Mouse (Mus musculus) MEL (cell line): Measurements from ENCODE around the gene Limk1. TPM values are rescaled to one million over a fixed set of nuclear protein-coding genes. Genes with fewer than 3 reads are reported as not detected.

Experiments used
- DNase-seq: peaks from one replicate; pipeline ENCODE4 v3.0.0; 2011; ENCODE audit warnings: low read depth, low spot score
- H3K27ac ChIP-seq: 2 replicates; pipeline ENCODE4 v1.5.1; 2012; ENCODE audit warnings: low read depth, mild to moderate bottlenecking, control low read depth, low read length, moderate library complexity; ENCODE audit not compliant: control insufficient read depth
- H3K27me3 ChIP-seq, 2 experiments: fragments of 150-350 bp in 1 of 2; sonication (generic) in 1 of 2; 2 replicates each; pipeline ENCODE4 v1.6.1; 2012; ENCODE audit warnings: low read length in 2 of 2, mild to moderate bottlenecking in 2 of 2, improper control_type of control experiment in 1 of 2, moderate library complexity in 1 of 2; ENCODE audit not compliant: insufficient read depth in 2 of 2, control insufficient read depth in 1 of 2
- H3K36me3 ChIP-seq, 2 experiments: 2 replicates each; pipeline ENCODE4 v1.6.1; 2012 to 2014; ENCODE audit warnings: low read length in 2 of 2, improper control_type of control experiment in 1 of 2, inconsistent platforms in 1 of 2, mild to moderate bottlenecking in 1 of 2; ENCODE audit not compliant: insufficient read depth in 2 of 2, control insufficient read depth in 1 of 2
- H3K4me1 ChIP-seq, 2 experiments: fragments of 150-350 bp in 1 of 2; sonication (generic) in 1 of 2; 2 replicates each; pipeline ENCODE4 v1.6.1; 2012; ENCODE audit warnings: low read length in 2 of 2, improper control_type of control experiment in 1 of 2, mild to moderate bottlenecking in 1 of 2; ENCODE audit not compliant: insufficient read depth in 2 of 2, control insufficient read depth in 1 of 2
- H3K4me3 ChIP-seq, 2 experiments: fragments of 150-350 bp in 1 of 2; sonication (generic) in 1 of 2; 2 replicates each; pipeline ENCODE4 v1.5.1; 2012; ENCODE audit warnings: low read depth in 2 of 2, low read length in 2 of 2, mild to moderate bottlenecking in 2 of 2, moderate library complexity in 2 of 2, control low read depth in 1 of 2, improper control_type of control experiment in 1 of 2; ENCODE audit not compliant: control insufficient read depth in 1 of 2, insufficient read depth in 1 of 2
- H3K79me2 ChIP-seq: 2 replicates; pipeline ENCODE4 v1.6.1; 2012; ENCODE audit warnings: mild to moderate bottlenecking, low read length, moderate library complexity; ENCODE audit not compliant: control insufficient read depth, poor library complexity, insufficient read depth
- H3K9ac ChIP-seq: 2 replicates; pipeline ENCODE4 v1.6.1; 2012; ENCODE audit warnings: low read depth, mild to moderate bottlenecking, control low read depth, low read length, moderate library complexity; ENCODE audit not compliant: control insufficient read depth, poor library complexity, severe bottlenecking
- H3K9me3 ChIP-seq: fragments of 150-350 bp; sonication (generic); replicated peaks from 2 replicates; pipeline ENCODE4 v1.6.1; 2012; ENCODE audit warnings: mild to moderate bottlenecking, low read length, improper control_type of control experiment, moderate library complexity; ENCODE audit not compliant: insufficient read depth
- CHD1 ChIP-seq: IDR thresholded peaks from 2 replicates; pipeline ENCODE4 v1.6.1; 2012; ENCODE audit warnings: low read depth, mild to moderate bottlenecking, inconsistent platforms, low read length, improper control_type of control experiment
- CHD2 ChIP-seq: IDR thresholded peaks from 2 replicates; pipeline ENCODE4 v1.6.1; 2011; ENCODE audit warnings: low read length, improper control_type of control experiment
- CTCF ChIP-seq, 3 experiments: IDR thresholded peaks in 2 of 3; conservative IDR thresholded peaks in 1 of 3; 2 replicates each; pipeline ENCODE4 v1.5.1; 2011 to 2012; ENCODE audit warnings: low read length in 3 of 3, low read depth in 2 of 3, mild to moderate bottlenecking in 2 of 3, improper control_type of control experiment in 1 of 3, inconsistent platforms in 1 of 3, mixed read lengths in 1 of 3, moderate library complexity in 1 of 3; ENCODE audit not compliant: control insufficient read depth in 1 of 3, insufficient read depth in 1 of 3, poor library complexity in 1 of 3, severe bottlenecking in 1 of 3
- E2F4 ChIP-seq: IDR thresholded peaks from 2 replicates; pipeline ENCODE4 v1.6.1; 2011; ENCODE audit warnings: low read depth, low read length, improper control_type of control experiment, borderline replicate concordance
- EP300 ChIP-seq, 2 experiments: IDR thresholded peaks; 2 replicates each; pipeline ENCODE4 v1.6.1; 2011; ENCODE audit warnings: improper control_type of control experiment in 2 of 2, low read length in 2 of 2, low read depth in 1 of 2, mild to moderate bottlenecking in 1 of 2
- ETS1 ChIP-seq: IDR thresholded peaks from 2 replicates; pipeline ENCODE4 v1.6.1; 2012; ENCODE audit warnings: low read depth, mild to moderate bottlenecking, inconsistent platforms, low read length, improper control_type of control experiment, moderate library complexity
- GABPA ChIP-seq: IDR thresholded peaks from 2 replicates; pipeline ENCODE4 v1.6.1; 2012; ENCODE audit warnings: low read depth, mild to moderate bottlenecking, inconsistent platforms, low read length, improper control_type of control experiment, moderate library complexity
- JUND ChIP-seq: IDR thresholded peaks from 2 replicates; pipeline ENCODE4 v1.6.1; 2011; ENCODE audit warnings: low read depth, mild to moderate bottlenecking, improper control_type of control experiment, low read length
- KAT2A ChIP-seq: conservative IDR thresholded peaks from 2 replicates; pipeline ENCODE4 v1.6.1; 2012; ENCODE audit warnings: low read depth, low read length, improper control_type of control experiment, inconsistent platforms
- MAX ChIP-seq: IDR thresholded peaks from 2 replicates; pipeline ENCODE4 v1.6.1; 2011; ENCODE audit warnings: low read length, improper control_type of control experiment
- MEF2A ChIP-seq: IDR thresholded peaks from 2 replicates; pipeline ENCODE4 v1.6.1; 2014; ENCODE audit warnings: low read depth, mild to moderate bottlenecking, inconsistent platforms, low read length, improper control_type of control experiment; ENCODE audit not compliant: poor library complexity, insufficient replicate concordance, severe bottlenecking; ENCODE audit errors: extremely low read depth
- MXI1 ChIP-seq: IDR thresholded peaks from 2 replicates; pipeline ENCODE4 v1.6.1; 2011; ENCODE audit warnings: mild to moderate bottlenecking, low read depth, low read length, improper control_type of control experiment
- MYB ChIP-seq: IDR thresholded peaks from 2 replicates; pipeline ENCODE4 v1.6.1; 2011; ENCODE audit warnings: mild to moderate bottlenecking, low read depth, low read length, improper control_type of control experiment
- NELFE ChIP-seq: IDR thresholded peaks from 2 replicates; pipeline ENCODE4 v1.6.1; 2011; ENCODE audit warnings: low read depth, low read length, improper control_type of control experiment
- NRF1 ChIP-seq: IDR thresholded peaks from 2 replicates; pipeline ENCODE4 v1.6.1; 2014; ENCODE audit warnings: low read depth, mild to moderate bottlenecking, inconsistent platforms, low read length, improper control_type of control experiment, moderate library complexity; ENCODE audit not compliant: poor library complexity, insufficient read depth, severe bottlenecking
- POLR2AphosphoS2 ChIP-seq: IDR thresholded peaks from 2 replicates; pipeline ENCODE4 v1.6.1; 2011; ENCODE audit warnings: low read length, improper control_type of control experiment
- POLR2AphosphoS5 ChIP-seq: IDR thresholded peaks from 2 replicates; pipeline ENCODE4 v1.6.1; 2012; ENCODE audit warnings: low read depth, borderline replicate concordance, mild to moderate bottlenecking, inconsistent platforms, low read length, moderate library complexity, mixed read lengths
- RAD21 ChIP-seq: IDR thresholded peaks from 2 replicates; pipeline ENCODE4 v1.6.1; 2011; ENCODE audit warnings: mild to moderate bottlenecking, low read depth, low read length, improper control_type of control experiment
- SIN3A ChIP-seq: IDR thresholded peaks from 2 replicates; pipeline ENCODE4 v1.6.1; 2012; ENCODE audit warnings: low read length, improper control_type of control experiment, inconsistent platforms
- TBP ChIP-seq: IDR thresholded peaks from 2 replicates; pipeline ENCODE4 v1.8.0; 2011; ENCODE audit warnings: low read depth, low read length, improper control_type of control experiment
- TCF12 ChIP-seq: IDR thresholded peaks from 2 replicates; pipeline ENCODE4 v1.6.1; 2014; ENCODE audit warnings: low read depth, mild to moderate bottlenecking, inconsistent platforms, low read length, improper control_type of control experiment, moderate library complexity
- UBTF ChIP-seq: IDR thresholded peaks from 2 replicates; pipeline ENCODE4 v1.6.1; 2012; ENCODE audit warnings: low read depth, mild to moderate bottlenecking, inconsistent platforms, low read length, improper control_type of control experiment, moderate library complexity, borderline replicate concordance; ENCODE audit not compliant: insufficient read depth
- USF1 ChIP-seq: IDR thresholded peaks from 2 replicates; pipeline ENCODE4 v1.6.1; 2014; ENCODE audit warnings: low read depth, mild to moderate bottlenecking, inconsistent platforms, low read length, improper control_type of control experiment, moderate library complexity
- USF2 ChIP-seq, 2 experiments: IDR thresholded peaks; 2 replicates each; pipeline ENCODE4 v1.6.1; 2011 to 2012; ENCODE audit warnings: improper control_type of control experiment in 2 of 2, low read length in 2 of 2, borderline replicate concordance in 1 of 2, inconsistent platforms in 1 of 2, low read depth in 1 of 2, mild to moderate bottlenecking in 1 of 2; ENCODE audit not compliant: insufficient read depth in 1 of 2
- ZMIZ1 ChIP-seq: IDR thresholded peaks from 2 replicates; pipeline ENCODE4 v1.6.1; 2012; ENCODE audit warnings: low read depth, mild to moderate bottlenecking, inconsistent platforms, low read length, improper control_type of control experiment, moderate library complexity
- ZNF384 ChIP-seq: IDR thresholded peaks from 2 replicates; pipeline ENCODE4 v1.6.1; 2012; ENCODE audit warnings: low read depth, mild to moderate bottlenecking, inconsistent platforms, low read length, improper control_type of control experiment
- polyA plus RNA-seq, 2 experiments: library from polyadenylated mRNA; stranded (reverse) in 1 of 2; unstranded in 1 of 2; fragments of >175 nt in 1 of 2; fragments of >200 nt in 1 of 2; gene quantifications; 2 replicates each; pipeline versions ENCODE4 v1.2.1 to v1.2.4; 2012; ENCODE audit warnings: low replicate concordance in 2 of 2, low read depth in 1 of 2; ENCODE audit not compliant: insufficient read length in 2 of 2, insufficient read depth in 1 of 2, missing spikeins in 1 of 2
- total RNA-seq: library from RNA; depleted of rRNA; stranded (reverse); fragments of 300-350 nt; gene quantifications from 2 replicates; pipeline ENCODE4 v1.2.3, GENCODE M21; 2012

Limk1 gene
- total and polyA plus RNA-seq, 3 experiments = 7.3 to 14.8 TPM; not detected in 1

- TF ChIP-seq SIN3A = no peak
- no peak for TF ChIP-seq POLR2AphosphoS2
- no peak for TF ChIP-seq NELFE
- TF ChIP-seq NRF1 = no peak
- no peak for TF ChIP-seq UBTF
- no peak for TF ChIP-seq E2F4
- TF ChIP-seq USF2 (IDR thresholded peaks at IDR 0.05; ENCODE audit: borderline replicate concordance in 1 of 2, insufficient read depth in 1 of 2, low read depth in 1 of 2, low read length in 2 of 2) = no peak
- TF ChIP-seq CTCF (IDR thresholded peaks at IDR 0.05 in 2 of 3, conservative IDR thresholded peaks at IDR 0.05 in 1 of 3; ENCODE audit: control insufficient read depth in 1 of 3, insufficient read depth in 1 of 3, low read depth in 2 of 3, low read length in 3 of 3, poor library complexity in 1 of 3, severe bottlenecking in 1 of 3) = no peak
- no peak for TF ChIP-seq ZNF384
- no peak for TF ChIP-seq JUND
- no peak for TF ChIP-seq MXI1
- no peak for TF ChIP-seq CHD2
- no peak for TF ChIP-seq POLR2AphosphoS5
- no peak for TF ChIP-seq ZMIZ1
- Histone ChIP-seq H3K79me2 (no peaks in the 10 kb centered on the region), H3K36me3 (no peaks in the 10 kb centered on the region; a peak in 1 of 4 replicates), H3K27ac (no peak within 1 kb of the TSS), H3K27me3 (no peaks in the 10 kb centered on the region), H3K9me3 (no peaks in the 10 kb centered on the region), H3K9ac (no peak within 1 kb of the TSS), H3K4me3 (no peak within 1 kb of the TSS), H3K4me1 (no peaks in the 10 kb centered on the region; a peak in 1 of 4 replicates)
- no peak for DNase-seq
These were observed 73.6 kb downstream of the Limk1 start, which contains the start of gene Lat2 for GRCm38 (mm10) chr5:134614802-134615201. TSS of gene Lat2 (minus strand) at chr5:134615025.

GRCm38 (mm10) chr5:134614296-134614695 is 74.1 kb downstream of the Limk1 start:
- Histone ChIP-seq H3K27ac (no peak overlapping the region), H3K4me3 (no peak overlapping the region), H3K79me2 (no peaks in the 10 kb centered on the region), H3K9ac (no peak overlapping the region), H3K36me3 (no peaks in the 10 kb centered on the region), H3K4me1 (no peaks in the 10 kb centered on the region; a peak in 1 of 4 replicates), H3K27me3 (no peaks in the 10 kb centered on the region), H3K9me3 (no peaks in the 10 kb centered on the region)
- DNase-seq = no peak
- TF ChIP-seq ZNF384 (no peak), EP300 (IDR thresholded peaks at IDR 0.05; ENCODE audit: low read depth in 1 of 2, low read length in 2 of 2) (no peak), TBP (no peak), ETS1 (no peak), RAD21 (no peak), MEF2A (no peak), KAT2A (no peak), MAX (no peak), NELFE (no peak), ZMIZ1 (no peak), SIN3A (no peak), USF1 (no peak), MYB (no peak), CHD1 (no peak), GABPA (no peak), JUND (no peak), MXI1 (no peak), TCF12 (no peak)
